Mouse (Mus musculus) embryo, embryonic 10.5 days (tissue): Measurements from ENCODE around the gene Rsad1.
A peak's percentile ranks its signal among the peaks of the same experiment; 100 is the strongest.

Experiments used
- DNase-seq: peaks from one replicate; pipeline ENCODE4 v3.0.0-alpha.2; 2015; ENCODE audit warnings: low spot score

Rsad1 gene

GRCm38 (mm10) chr11:94548888-94549690 lies at the start of gene Rsad1:
Gene Rsad1 (minus strand): TSS chr11:94549255.
- peak; percentile 95 for DNase-seq

GRCm38 (mm10) chr11:94598437-94599120 lies 49.5 kb upstream of the Rsad1 start:
- no peak for DNase-seq

GRCm38 (mm10) chr11:94597319-94597718 lies 48.3 kb upstream of the Rsad1 start:
- DNase-seq = no peak

GRCm38 (mm10) chr11:94596311-94596852 lies 47.3 kb upstream of the Rsad1 start:
- no peak for DNase-seq

- DNase-seq = no peak
Observed at GRCm38 (mm10) chr11:94587511-94587910, 38.5 kb upstream of the Rsad1 start.

GRCm38 (mm10) chr11:94585091-94585490 lies 36.0 kb upstream of the Rsad1 start:
- no peak for DNase-seq

GRCm38 (mm10) chr11:94580111-94580740 lies 31.2 kb upstream of the Rsad1 start:
- no peak for DNase-seq

GRCm38 (mm10) chr11:94576361-94576760 lies 27.3 kb upstream of the Rsad1 start:
- no peak for DNase-seq

- DNase-seq = no peak
Observed at GRCm38 (mm10) chr11:94575036-94575435, 26.0 kb upstream of the Rsad1 start.

GRCm38 (mm10) chr11:94574560-94574959 lies 25.5 kb upstream of the Rsad1 start:
- no peak for DNase-seq

- DNase-seq = no peak
Observed at GRCm38 (mm10) chr11:94571850-94572249, 22.8 kb upstream of the Rsad1 start.

GRCm38 (mm10) chr11:94570612-94571011 lies 21.6 kb upstream of the Rsad1 start:
- DNase-seq = no peak

GRCm38 (mm10) chr11:94567326-94567725 lies 18.3 kb upstream of the Rsad1 start:
- no peak for DNase-seq

- DNase-seq = no peak
Observed at GRCm38 (mm10) chr11:94566534-94566933, 17.5 kb upstream of the Rsad1 start.

GRCm38 (mm10) chr11:94565151-94565479 lies 16.1 kb upstream of the Rsad1 start:
- no peak for DNase-seq

- DNase-seq = peak; percentile 60
Observed at GRCm38 (mm10) chr11:94564437-94565150, 15.5 kb upstream of the Rsad1 start, which contains the start of gene Chad. Gene Chad (plus strand): TSS chr11:94565047.

GRCm38 (mm10) chr11:94563821-94564220 lies 14.8 kb upstream of the Rsad1 start:
- DNase-seq = no peak

GRCm38 (mm10) chr11:94563383-94563782 lies 14.3 kb upstream of the Rsad1 start:
- DNase-seq = no peak

GRCm38 (mm10) chr11:94558226-94558625 lies 9.2 kb upstream of the Rsad1 start:
- no peak for DNase-seq

- no peak for DNase-seq
Observed at GRCm38 (mm10) chr11:94550442-94550744, 1.3 kb upstream of the Rsad1 start.

GRCm38 (mm10) chr11:94549691-94550441 lies 811 bp upstream of the Rsad1 start:
- no peak for DNase-seq
